Mouse (Mus musculus): Measurements from ENCODE around the gene Atp5h. TPM values are rescaled to one million over a fixed set of nuclear protein-coding genes. Genes with fewer than 3 reads are reported as not detected.

Gene Atp5h
- polyA plus RNA-seq, 1 experiment from 2014 or later, result 942 TPM

DNA sequence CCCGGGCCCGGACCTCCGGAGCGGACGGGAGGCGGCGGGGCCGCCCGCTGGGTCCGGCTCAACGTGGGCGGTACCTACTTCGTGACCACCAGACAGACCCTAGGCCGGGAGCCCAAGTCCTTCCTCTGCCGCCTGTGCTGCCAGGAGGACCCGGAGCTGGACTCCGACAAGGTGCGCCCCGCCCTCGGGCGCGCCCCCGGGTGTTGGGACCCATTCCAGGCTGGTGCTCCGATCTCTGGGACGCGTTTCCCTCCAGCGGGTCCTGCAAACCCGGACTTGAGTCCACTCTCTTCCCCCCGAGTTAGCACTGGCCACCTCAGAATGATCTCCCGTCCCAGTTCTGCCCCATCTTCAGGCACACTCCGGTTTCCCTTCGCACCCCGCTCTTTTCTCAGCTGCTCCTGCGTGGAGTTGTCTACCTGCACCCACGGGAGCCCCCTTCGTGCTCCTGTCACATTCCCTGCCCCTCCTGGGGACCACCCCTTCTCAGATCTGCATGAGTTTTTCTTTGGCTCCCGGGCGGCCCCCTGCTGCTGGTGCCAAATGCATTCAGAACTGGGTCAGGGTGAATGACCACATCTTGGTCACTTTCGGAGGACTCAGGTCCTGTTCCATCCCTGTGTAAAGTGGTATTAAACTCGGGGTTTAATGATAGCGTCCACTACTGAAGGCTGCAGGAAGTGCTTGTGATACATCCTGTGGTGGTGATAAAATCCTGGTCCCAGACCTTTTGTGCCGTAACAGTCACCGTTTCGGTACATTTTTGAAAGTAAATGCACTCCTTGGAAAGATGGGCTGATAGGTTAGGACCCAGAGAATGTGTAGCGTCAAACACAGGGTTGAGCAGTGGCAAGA is 801 bp upstream of the Atp5h start:
- peaks cover 47% of the 10 kb centered on the region for H3K36me3 ChIP-seq
- H3K4me3 ChIP-seq, result peak overlapping the region; percentile 87
- under 1% methylated on average over 44 of the region's 45 CpGs for WGBS
- peak overlapping the region; percentile 97 for H3K9ac ChIP-seq
- H3K27ac ChIP-seq, result peak overlapping the region; percentile 85
- no peaks in the 10 kb centered on the region for H3K9me3 ChIP-seq
- no peaks in the 10 kb centered on the region for H3K27me3 ChIP-seq
- peak; percentile 60 for ATAC-seq (ENCODE audit: low FRiP score, low read depth)
- H3K4me1 ChIP-seq, result peaks cover 44% of the 10 kb centered on the region
- peak overlapping the region; percentile 98 for H3K4me2 ChIP-seq (replicated peaks)

DNA sequence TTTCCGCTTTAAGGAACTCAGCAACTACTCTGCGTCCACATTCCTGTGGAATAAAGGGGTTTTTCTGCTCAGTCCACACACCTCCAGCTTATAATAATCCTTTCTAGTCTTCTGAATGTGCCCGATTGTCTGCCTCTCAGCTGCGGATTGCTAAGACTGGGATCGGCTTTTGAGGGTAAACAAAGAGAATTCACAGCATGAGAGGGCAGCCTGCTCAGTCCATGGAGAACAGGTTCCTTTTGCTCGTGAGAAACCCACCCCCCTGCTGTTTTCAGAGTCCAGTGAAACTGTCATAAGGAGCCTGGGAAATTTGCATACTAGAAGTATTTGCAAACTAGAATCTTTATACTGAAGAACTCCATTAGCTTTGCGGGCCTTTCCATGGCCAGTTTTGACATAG is 10.2 kb downstream of the Atp5h start:
- H3K4me3 ChIP-seq, result no peak overlapping the region
- no peak for ATAC-seq (ENCODE audit: low FRiP score, low read depth)
- WGBS, result 86% methylated on average over 7 of the region's 7 CpGs
- H3K27ac ChIP-seq, result no peak overlapping the region
- H3K9me3 ChIP-seq, result no peaks in the 10 kb centered on the region
- H3K36me3 ChIP-seq, result peaks cover 51% of the 10 kb centered on the region
- H3K4me1 ChIP-seq, result peaks cover 27% of the 10 kb centered on the region
- no peak overlapping the region for H3K4me2 ChIP-seq (replicated peaks)
- 0 out of 2 replicates have a peak overlapping the region, but pooled peaks have one; percentile 13 for H3K9ac ChIP-seq
- H3K27me3 ChIP-seq, result no peaks in the 10 kb centered on the region

DNA sequence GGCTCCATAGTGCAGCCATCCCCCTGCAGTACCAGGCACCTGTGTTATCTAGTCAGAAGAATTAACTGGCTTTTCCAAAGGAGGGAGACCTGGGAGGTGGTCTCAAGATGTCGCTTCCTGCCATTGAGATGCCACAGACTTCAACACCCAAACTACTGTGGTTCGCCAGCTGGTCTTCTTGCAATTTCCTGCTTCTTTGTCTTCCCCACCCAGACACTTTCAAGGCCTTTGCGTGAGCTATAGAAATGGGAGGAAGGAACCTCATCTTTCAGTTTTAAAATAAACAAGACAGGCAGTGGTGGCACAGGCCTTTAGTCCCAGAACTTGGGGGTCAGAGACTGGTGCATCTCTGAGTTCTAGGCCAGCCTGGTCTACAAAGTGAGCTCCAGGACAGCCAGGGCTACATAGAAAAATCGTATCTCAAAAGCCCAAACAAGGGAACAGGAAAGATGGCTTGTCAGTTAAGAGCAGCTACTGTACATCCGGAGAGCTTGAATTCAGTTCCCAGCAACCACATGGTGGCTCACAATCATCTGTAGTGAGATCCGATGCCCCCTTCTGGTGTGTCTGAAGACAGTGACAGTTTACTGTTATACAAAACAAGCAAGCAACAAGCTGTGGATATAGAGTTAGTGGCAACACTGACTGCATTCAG is 11.4 kb downstream of the Atp5h start:
- no peak overlapping the region for H3K4me2 ChIP-seq (replicated peaks)
- H3K4me3 ChIP-seq, result no peak overlapping the region
- H3K36me3 ChIP-seq, result peaks cover 51% of the 10 kb centered on the region
- 90% methylated on average over 6 of the region's 6 CpGs for WGBS
- no peak overlapping the region for H3K27ac ChIP-seq
- peaks cover 27% of the 10 kb centered on the region for H3K4me1 ChIP-seq
- no peaks in the 10 kb centered on the region for H3K27me3 ChIP-seq
- H3K9me3 ChIP-seq, result no peaks in the 10 kb centered on the region
- ATAC-seq (ENCODE audit: low FRiP score, low read depth), result no peak
- no peak overlapping the region for H3K9ac ChIP-seq

DNA sequence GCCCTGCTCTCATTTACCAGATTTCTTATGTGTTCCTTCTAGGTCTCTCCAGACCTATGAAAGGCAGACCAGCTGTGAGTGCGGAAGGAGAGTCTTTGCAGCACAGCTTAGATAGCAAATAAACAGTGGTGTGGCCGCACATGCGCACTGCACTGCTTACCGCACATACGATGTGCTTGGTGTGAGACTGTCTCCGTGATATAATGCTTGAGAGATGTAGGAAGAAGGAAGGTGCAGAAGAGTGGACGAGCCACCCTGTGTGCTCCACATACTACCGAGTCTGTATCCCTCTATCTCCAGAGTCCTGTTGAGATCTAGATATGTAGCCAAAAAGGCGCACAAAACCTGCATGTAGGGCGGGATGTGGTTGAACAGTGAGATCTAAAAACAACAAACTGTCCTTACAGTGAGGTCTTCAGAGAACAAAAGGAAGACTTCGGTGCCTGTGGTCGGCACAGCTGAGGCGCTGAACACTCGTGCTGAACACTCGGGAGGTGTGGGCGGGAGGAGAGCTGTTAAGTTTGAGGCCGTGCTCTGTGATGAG is 12.8 kb downstream of the Atp5h start:
- 94% methylated on average over 17 of the region's 17 CpGs for whole genome bisulfite sequencing
- H3K4me3 ChIP-seq, result no peak overlapping the region
- H3K9me3 ChIP-seq, result no peaks in the 10 kb centered on the region
- no peak overlapping the region for H3K9ac ChIP-seq
- no peak for ATAC-seq (ENCODE audit: low FRiP score, low read depth)
- no peak overlapping the region for H3K27ac ChIP-seq
- peaks cover 51% of the 10 kb centered on the region for H3K36me3 ChIP-seq
- H3K4me2 ChIP-seq (replicated peaks), result no peak overlapping the region
- peaks cover 22% of the 10 kb centered on the region for H3K4me1 ChIP-seq
- no peaks in the 10 kb centered on the region for H3K27me3 ChIP-seq

DNA sequence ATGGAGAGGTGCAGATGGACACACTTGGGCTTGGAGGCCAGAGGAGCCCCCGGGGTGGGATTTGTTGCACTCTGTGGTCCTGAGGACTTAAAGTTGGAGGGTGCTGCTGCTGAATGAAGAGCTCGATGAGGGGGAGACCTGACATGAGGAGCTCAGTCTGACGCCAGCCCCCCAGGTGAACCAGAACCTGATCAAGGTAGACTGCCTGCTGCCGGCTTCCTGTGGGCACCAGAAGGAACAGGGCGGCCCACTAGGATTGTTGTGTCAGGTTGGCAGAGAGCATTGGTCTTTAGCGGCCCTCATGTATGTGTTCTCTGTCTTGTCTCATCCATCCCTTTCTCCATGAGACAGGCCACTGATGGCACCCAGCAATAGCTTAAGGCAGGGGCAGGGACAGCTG is 14.0 kb downstream of the Atp5h start:
- no peak overlapping the region for H3K4me2 ChIP-seq (replicated peaks)
- H3K4me1 ChIP-seq, result peaks cover 16% of the 10 kb centered on the region
- H3K36me3 ChIP-seq, result peaks cover 46% of the 10 kb centered on the region
- H3K4me3 ChIP-seq, result no peak overlapping the region
- no peak overlapping the region for H3K9ac ChIP-seq
- 96% methylated on average over 6 of the region's 6 CpGs for WGBS
- no peaks in the 10 kb centered on the region for H3K9me3 ChIP-seq
- H3K27ac ChIP-seq, result no peak overlapping the region
- no peaks in the 10 kb centered on the region for H3K27me3 ChIP-seq
- ATAC-seq (ENCODE audit: low FRiP score, low read depth), result no peak

DNA sequence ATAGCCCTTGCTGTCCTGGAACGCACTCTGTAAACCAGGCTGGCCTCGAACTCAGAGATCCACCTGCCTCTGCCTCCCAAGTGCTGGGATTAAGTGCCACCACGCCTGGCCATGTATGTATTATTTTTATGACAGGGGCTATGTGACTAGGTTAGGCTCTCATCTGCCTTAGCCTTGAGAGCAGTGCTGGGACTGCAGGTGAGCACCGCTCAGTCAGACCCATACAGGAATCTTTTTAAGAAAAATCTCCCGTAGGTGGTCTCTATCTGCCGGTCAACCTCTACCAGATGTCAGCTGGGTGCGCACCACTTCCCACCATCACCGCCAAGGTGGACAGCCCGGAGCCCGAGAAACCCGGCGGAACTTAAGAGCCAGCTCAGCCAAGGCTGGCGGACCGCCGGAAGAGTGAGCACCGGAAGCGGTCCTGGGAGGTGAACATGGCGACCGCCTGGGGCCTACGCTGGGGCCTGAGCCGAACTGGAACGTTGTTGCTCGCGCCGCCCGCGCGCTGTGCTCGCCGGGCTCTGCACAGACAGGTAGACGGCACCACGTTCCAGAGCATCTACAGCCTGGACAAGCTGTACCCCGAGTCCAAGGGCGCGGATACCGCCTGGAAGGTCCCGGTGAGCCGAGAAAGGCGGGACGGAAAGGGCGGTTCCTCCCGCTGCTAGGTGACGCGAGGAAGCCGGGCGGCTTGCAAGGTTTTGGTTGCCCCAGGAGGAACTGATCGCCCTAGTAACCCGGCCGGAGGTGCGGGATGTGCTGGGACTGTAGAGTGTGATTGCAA is 16.2 kb downstream of the Atp5h start, which contains the start of gene Mrpl58:
TSS of gene Mrpl58 (plus strand) at position 415 of the 787 bp plus-strand sequence.
- Histone ChIP-seq H3K36me3 (peaks cover 27% of the 10 kb centered on the region), H3K9me3 (no peaks in the 10 kb centered on the region), H3K4me2 (replicated peaks) (peak within 1 kb of the TSS; percentile 86), H3K4me3 (peak within 1 kb of the TSS; percentile 82), H3K27ac (peak within 1 kb of the TSS; percentile 94), H3K9ac (peak within 1 kb of the TSS; percentile 93), H3K27me3 (no peaks in the 10 kb centered on the region), H3K4me1 (peaks cover 16% of the 10 kb centered on the region)
- 3% methylated on average over 50 of the region's 50 CpGs for WGBS
- peak; percentile 91 for ATAC-seq (ENCODE audit: low FRiP score, low read depth)

DNA sequence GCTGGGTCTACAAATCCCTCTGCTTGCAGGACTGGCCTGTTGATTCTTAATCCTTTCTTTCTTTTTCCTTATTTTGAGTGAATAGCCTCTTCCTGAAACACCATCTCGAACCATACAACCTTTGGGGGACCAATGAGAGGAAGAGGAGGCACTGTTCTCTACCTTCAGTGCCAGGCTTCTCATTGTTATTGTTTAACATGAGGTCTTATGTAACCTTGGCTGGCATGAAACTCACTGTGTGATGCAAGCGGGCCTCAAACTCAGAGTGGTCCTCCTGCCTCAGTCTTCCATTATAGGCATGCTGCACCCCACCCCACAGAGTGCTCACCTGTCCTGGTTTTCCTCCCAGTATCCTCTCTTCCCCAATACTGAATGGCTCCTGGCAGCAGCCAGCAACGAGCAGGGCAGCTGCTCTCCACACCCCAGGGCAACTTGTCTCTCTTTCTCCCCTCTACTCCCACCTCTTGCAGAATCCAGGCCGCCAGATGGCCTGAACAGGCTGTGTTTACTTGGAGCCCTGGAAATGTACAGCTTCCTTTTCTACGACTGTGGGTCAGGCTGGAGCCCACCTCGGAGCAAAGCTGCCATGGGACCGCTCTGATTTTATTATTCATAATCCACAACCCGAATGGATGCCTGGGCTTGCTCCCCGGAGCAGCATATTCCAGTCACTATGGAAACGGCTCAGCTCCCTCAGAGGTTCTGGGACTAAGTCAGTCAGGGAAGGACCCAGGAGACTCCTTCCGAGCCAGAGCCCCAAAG is 19.0 kb downstream of the Atp5h start:
- no peak overlapping the region for H3K9ac ChIP-seq
- H3K27me3 ChIP-seq, result no peaks in the 10 kb centered on the region
- H3K4me2 ChIP-seq (replicated peaks), result no peak overlapping the region
- H3K27ac ChIP-seq, result no peak overlapping the region
- H3K36me3 ChIP-seq, result peaks cover 5% of the 10 kb centered on the region; the same call in 1 of the 2 replicates
- ATAC-seq (ENCODE audit: low FRiP score, low read depth), result no peak
- H3K9me3 ChIP-seq, result no peaks in the 10 kb centered on the region
- H3K4me3 ChIP-seq, result no peak overlapping the region
- peaks cover 16% of the 10 kb centered on the region for H3K4me1 ChIP-seq
- 46% methylated on average over 11 of the region's 11 CpGs for WGBS

DNA sequence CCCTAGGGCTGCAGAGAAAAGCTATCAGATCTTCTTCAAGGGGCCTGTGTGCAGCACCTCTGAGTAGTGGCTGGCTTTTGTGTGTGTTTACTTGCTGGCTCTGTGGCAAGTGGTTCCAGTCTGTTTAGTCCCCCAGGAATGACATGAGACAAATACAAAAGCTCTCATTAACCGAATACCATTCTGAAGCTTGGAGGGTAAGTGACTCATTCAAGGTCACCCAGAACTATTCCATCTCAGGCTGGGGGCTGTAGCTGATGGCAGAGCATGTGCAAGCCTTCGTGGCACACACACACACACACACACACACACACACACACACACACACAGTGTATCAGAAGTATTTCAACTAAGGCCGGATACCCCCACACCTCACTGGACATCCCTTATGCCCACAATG is 19.6 kb downstream of the Atp5h start:
- Histone ChIP-seq H3K27ac (no peak overlapping the region), H3K4me1 (peaks cover 14% of the 10 kb centered on the region), H3K27me3 (no peaks in the 10 kb centered on the region), H3K9ac (no peak overlapping the region), H3K9me3 (no peaks in the 10 kb centered on the region), H3K4me3 (no peak overlapping the region), H3K36me3 (peaks cover 12% of the 10 kb centered on the region), H3K4me2 (replicated peaks) (no peak overlapping the region)
- 81% methylated on average over 3 of the region's 3 CpGs for WGBS
- ATAC-seq (ENCODE audit: low FRiP score, low read depth), result no peak

DNA sequence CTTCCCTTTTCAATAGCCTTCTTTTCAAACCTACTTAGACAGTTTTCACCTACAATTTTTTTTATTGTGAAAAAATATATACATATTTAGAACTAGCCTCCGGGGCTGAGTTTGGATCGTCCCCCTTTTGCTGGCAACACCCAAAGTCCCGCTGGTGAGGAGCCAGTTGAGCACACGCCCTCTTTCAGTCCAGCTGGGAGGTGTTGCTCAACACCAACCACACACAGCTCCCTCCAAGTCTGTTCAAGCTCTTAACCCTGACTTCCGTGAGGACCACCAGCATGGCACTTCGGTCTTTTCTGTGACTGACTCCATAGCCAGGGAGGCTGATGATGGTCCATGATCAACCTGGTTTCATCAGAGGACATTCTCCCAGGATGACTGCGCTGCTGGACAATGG is 21.7 kb downstream of the Atp5h start:
- Histone ChIP-seq H3K4me3 (no peak overlapping the region), H3K9me3 (no peaks in the 10 kb centered on the region), H3K27me3 (no peaks in the 10 kb centered on the region), H3K9ac (no peak overlapping the region), H3K4me1 (peaks cover 4% of the 10 kb centered on the region; the same call in 1 of the 2 replicates), H3K27ac (no peak overlapping the region), H3K4me2 (replicated peaks) (no peak overlapping the region), H3K36me3 (peaks cover 33% of the 10 kb centered on the region)
- WGBS, result 74% methylated on average over 7 of the region's 7 CpGs
- ATAC-seq (ENCODE audit: low FRiP score, low read depth), result no peak

DNA sequence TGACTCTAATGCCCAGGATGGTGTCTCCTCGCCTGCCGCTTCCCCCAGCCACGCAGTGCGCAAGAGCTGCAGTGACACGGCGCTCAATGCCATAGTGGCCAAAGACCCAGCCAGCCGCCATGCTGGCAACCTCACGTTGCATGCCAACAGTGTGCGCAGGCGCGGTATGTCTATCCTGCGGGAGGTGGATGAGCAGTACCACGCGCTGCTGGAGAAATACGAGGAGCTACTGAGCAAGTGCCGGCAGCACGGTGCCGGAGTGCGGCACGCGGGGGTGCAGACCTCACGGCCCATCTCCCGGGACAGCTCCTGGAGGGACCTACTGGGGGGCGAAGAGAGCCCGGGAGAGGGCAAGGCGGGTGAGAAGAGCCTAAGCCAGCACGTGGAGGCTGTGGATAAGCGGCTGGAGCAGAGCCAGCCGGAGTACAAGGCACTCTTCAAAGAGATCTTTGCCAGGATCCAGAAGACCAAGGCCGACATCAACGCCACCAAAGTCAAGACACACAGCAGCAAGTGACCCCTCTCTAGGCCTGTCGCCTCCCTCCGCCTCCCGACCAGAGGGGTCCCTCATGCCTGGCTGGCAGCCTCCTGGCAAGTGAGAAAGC is 25.9 kb downstream of the Atp5h start:
- WGBS, result 55% methylated on average over 34 of the region's 34 CpGs
- H3K27ac ChIP-seq, result no peak overlapping the region
- peak overlapping the region; percentile 8; the same call in 1 of the 2 replicates for H3K4me3 ChIP-seq
- peak overlapping the region; percentile 30 for H3K4me2 ChIP-seq (replicated peaks)
- no peaks in the 10 kb centered on the region for H3K4me1 ChIP-seq
- peaks cover 64% of the 10 kb centered on the region for H3K36me3 ChIP-seq
- H3K9ac ChIP-seq, result peak overlapping the region; percentile 31; the same call in 1 of the 2 replicates
- no peak for ATAC-seq (ENCODE audit: low FRiP score, low read depth)
- no peaks in the 10 kb centered on the region for H3K9me3 ChIP-seq
- no peaks in the 10 kb centered on the region for H3K27me3 ChIP-seq

DNA sequence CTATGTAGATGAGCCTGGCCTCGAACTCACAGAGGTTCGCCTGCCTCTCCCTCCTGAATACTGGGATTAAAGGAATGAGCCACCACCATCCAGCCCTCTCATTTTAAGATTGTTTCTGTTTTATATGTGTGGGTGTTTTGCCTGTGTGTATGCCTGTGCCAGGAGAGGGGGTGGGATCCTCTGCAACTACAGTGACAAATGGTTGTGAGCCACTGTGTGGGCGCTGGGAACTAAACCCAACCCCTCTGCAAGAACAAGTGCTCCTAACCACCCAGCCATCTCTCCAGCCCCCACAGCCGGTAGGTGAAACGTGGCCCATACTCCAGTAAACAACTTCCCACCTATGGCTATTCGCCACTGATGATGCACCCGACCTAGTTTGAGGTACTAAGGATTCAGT is 28.4 kb downstream of the Atp5h start:
- Histone ChIP-seq H3K4me3 (no peak overlapping the region), H3K27me3 (no peaks in the 10 kb centered on the region), H3K9me3 (no peaks in the 10 kb centered on the region), H3K9ac (no peak overlapping the region), H3K36me3 (peaks cover 64% of the 10 kb centered on the region), H3K27ac (no peak overlapping the region), H3K4me2 (replicated peaks) (no peak overlapping the region), H3K4me1 (no peaks in the 10 kb centered on the region)
- no peak for ATAC-seq (ENCODE audit: low FRiP score, low read depth)
- WGBS, result 88% methylated on average over 7 of the region's 7 CpGs
